Mouse (Mus musculus): ENCODE results near the gene Alg11. TPM values are rescaled to one million over a fixed set of nuclear protein-coding genes. Genes with fewer than 3 reads are reported as not detected.

Alg11 gene
- polyA plus RNA-seq, 1 experiment from 2014 or later, result 8.7 TPM

DNA sequence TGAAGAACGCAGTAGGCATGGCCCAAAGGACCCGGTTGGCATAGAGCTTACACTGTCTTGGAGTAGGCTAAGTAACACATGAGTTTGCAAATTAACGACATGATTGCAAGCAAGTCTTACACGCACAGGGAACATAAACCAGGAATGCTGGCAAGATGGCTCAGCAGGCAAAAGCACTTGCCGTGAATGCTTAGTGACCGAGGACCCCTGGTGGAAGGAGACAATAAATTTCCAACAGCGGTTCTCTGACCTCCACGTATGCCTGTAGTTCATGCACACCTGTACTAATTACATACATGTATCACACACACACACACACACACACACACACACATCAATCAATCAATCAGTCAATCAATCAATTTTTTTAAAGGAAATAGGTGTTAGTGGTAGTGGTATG is 31.0 kb downstream of the Alg11 start:
- Histone ChIP-seq H3K4me2 (ENCODE audit: low read depth, low read length) (no peak overlapping the region), H3K9me3 (ENCODE audit: low read length) (no peaks in the 10 kb centered on the region), H3K36me3 (replicated peaks; ENCODE audit: insufficient read depth, low read length) (no peaks in the 10 kb centered on the region), H3K4me1 (ENCODE audit: insufficient read depth) (no peaks in the 10 kb centered on the region), H3K27ac (ENCODE audit: low read depth) (no peak overlapping the region), H3K27me3 (ENCODE audit: insufficient read depth, low read length) (no peaks in the 10 kb centered on the region), H3K4me3 (ENCODE audit: low read depth, low read length) (no peak overlapping the region), H3K9ac (replicated peaks) (no peak overlapping the region)
- 51% methylated on average over 8 of the region's 8 CpGs for WGBS (ENCODE audit: insufficient replicate concordance)
- TF ChIP-seq EP300 (IDR thresholded peaks at IDR 0.05; ENCODE audit: low read depth) (no peak), CTCF (IDR thresholded peaks at IDR 0.05; ENCODE audit: low read depth) (peak; percentile 58)
- ATAC-seq (no peak), DNase-seq (peak; percentile 32)

DNA sequence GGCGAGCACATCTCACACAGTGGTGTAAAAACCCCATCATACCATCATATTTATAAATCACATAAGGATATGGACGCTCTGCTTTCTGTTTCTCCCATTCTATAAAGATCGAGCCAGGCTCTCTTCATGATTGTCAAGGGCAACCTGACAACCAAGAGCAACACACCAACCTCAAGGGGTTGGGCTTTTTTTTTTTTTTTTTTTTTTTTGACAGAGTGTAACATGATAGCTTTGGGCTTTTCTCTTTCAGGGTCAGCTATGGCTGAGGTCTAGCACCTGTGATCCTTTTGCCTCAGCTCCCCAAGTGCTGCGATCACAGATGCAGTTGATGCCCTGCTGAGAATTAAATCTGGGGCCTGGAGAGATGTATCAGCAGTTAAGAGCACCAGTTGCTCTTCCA is 46.5 kb downstream of the Alg11 start:
- H3K9ac ChIP-seq (replicated peaks), result no peak overlapping the region
- no peak for TF ChIP-seq CTCF (IDR thresholded peaks at IDR 0.05; ENCODE audit: low read depth)
- no peak for TF ChIP-seq EP300 (IDR thresholded peaks at IDR 0.05; ENCODE audit: low read depth)
- H3K36me3 ChIP-seq (replicated peaks; ENCODE audit: insufficient read depth, low read length), result no peaks in the 10 kb centered on the region
- H3K4me3 ChIP-seq (ENCODE audit: low read depth, low read length), result no peak overlapping the region
- DNase-seq (no peak), ATAC-seq (no peak)
- H3K4me1 ChIP-seq (ENCODE audit: insufficient read depth), result no peaks in the 10 kb centered on the region
- no peak overlapping the region for H3K27ac ChIP-seq (ENCODE audit: low read depth)
- no peak overlapping the region for H3K4me2 ChIP-seq (ENCODE audit: low read depth, low read length)
- WGBS (ENCODE audit: insufficient replicate concordance), result 70% methylated on average over 4 of the region's 4 CpGs
- no peaks in the 10 kb centered on the region for H3K9me3 ChIP-seq (ENCODE audit: low read length)
- H3K27me3 ChIP-seq (ENCODE audit: insufficient read depth, low read length), result no peaks in the 10 kb centered on the region

Other genes with a start within 250 kb of the Alg11 start
- not detected in 2 replicates for gene Defb50, start 237.2 kb upstream of the Alg11 start, polyA plus RNA-seq (2015; fragmentation: Nextera tagmentation; extraction: Ambion mirVana)
- gene Defb2, start 220.8 kb upstream of the Alg11 start, polyA plus RNA-seq (2015; fragmentation: Nextera tagmentation; extraction: Ambion mirVana), result not detected in 2 replicates
- not detected in 2 replicates for gene Defb10, start 201.8 kb upstream of the Alg11 start, polyA plus RNA-seq (2015; fragmentation: Nextera tagmentation; extraction: Ambion mirVana)
- not detected in 2 replicates for gene Defb9, start 175.3 kb upstream of the Alg11 start, polyA plus RNA-seq (2015; fragmentation: Nextera tagmentation; extraction: Ambion mirVana)
- gene Defb11, start 154.3 kb upstream of the Alg11 start, polyA plus RNA-seq (2015; fragmentation: Nextera tagmentation; extraction: Ambion mirVana), result not detected in 2 replicates
- not detected in 2 replicates for gene Defb15, start 128.0 kb upstream of the Alg11 start, polyA plus RNA-seq (2015; fragmentation: Nextera tagmentation; extraction: Ambion mirVana)
- not detected in 2 replicates for gene Defb35, start 122.4 kb upstream of the Alg11 start, polyA plus RNA-seq (2015; fragmentation: Nextera tagmentation; extraction: Ambion mirVana)
- gene Defb13, start 114.0 kb upstream of the Alg11 start, polyA plus RNA-seq (2015; fragmentation: Nextera tagmentation; extraction: Ambion mirVana), result not detected in 2 replicates
- not detected in 2 replicates for gene Fam90a1a, start 102.0 kb upstream of the Alg11 start, polyA plus RNA-seq (2015; fragmentation: Nextera tagmentation; extraction: Ambion mirVana)
- not detected in 2 replicates for gene Ccdc70, start 90.9 kb upstream of the Alg11 start, polyA plus RNA-seq (2015; fragmentation: Nextera tagmentation; extraction: Ambion mirVana)
- gene Atp7b, start 416 bp upstream of the Alg11 start, polyA plus RNA-seq (2015; fragmentation: Nextera tagmentation; extraction: Ambion mirVana), result 4.7 and 5.7 TPM in 2 replicates
- 0.12 and 0.26 TPM in 2 replicates for gene Nek5, start 64.3 kb downstream of the Alg11 start, polyA plus RNA-seq (2015; fragmentation: Nextera tagmentation; extraction: Ambion mirVana)
- gene Nek3, start 105.7 kb downstream of the Alg11 start, polyA plus RNA-seq (2015; fragmentation: Nextera tagmentation; extraction: Ambion mirVana), result 0.96 and 1.2 TPM in 2 replicates
- 9.4 and 10.0 TPM in 2 replicates for gene Ckap2, start 125.1 kb downstream of the Alg11 start, polyA plus RNA-seq (2015; fragmentation: Nextera tagmentation; extraction: Ambion mirVana)
- gene Vps36, start 132.1 kb downstream of the Alg11 start, polyA plus RNA-seq (2015; fragmentation: Nextera tagmentation; extraction: Ambion mirVana), result 10.4 and 10.6 TPM in 2 replicates
- 1.7 and 1.9 TPM in 2 replicates for gene Thsd1, start 166.6 kb downstream of the Alg11 start, polyA plus RNA-seq (2015; fragmentation: Nextera tagmentation; extraction: Ambion mirVana)
- gene Tpte, start 222.7 kb downstream of the Alg11 start, polyA plus RNA-seq (2015; fragmentation: Nextera tagmentation; extraction: Ambion mirVana), result not detected in 2 replicates